Comparison of ENCODE assay signal across 9 mouse cellular contexts in genomic region chr6:86260322-86261050, GRCm38 (mm10).
DNase-seq lines count a peak whose midpoint lies in the region; ATAC-seq and TF ChIP-seq lines count a peak whose summit lies in the region.
"Had no signal": no experiment of that assay in that cellular context is flagged by ENCODE, and none has a peak within 500 bp of the region (broad histone marks: within the 10 kb centered on the region; RNA-seq: fewer than 3 reads in every experiment).

No protein-coding gene starts in this region.

- no peak for TF ChIP-seq EP300 in liver, postnatal 0 days (IDR thresholded peaks at IDR 0.05; ENCODE audit: low read depth)
- no peak for TF ChIP-seq EP300 in stomach, postnatal 0 days (optimal IDR thresholded peaks at IDR 0.05)

- no peak for DNase-seq in liver, postnatal 0 days
- DNase-seq in R1 (ENCODE audit: low read depth, low spot score), result peak; percentile 38
- DNase-seq in intestine, embryonic 14.5 days (ENCODE audit: low spot score), result no peak
- no peak for DNase-seq in stomach, postnatal 0 days (ENCODE audit: low spot score)
- no peak for DNase-seq in spleen, postnatal 4 days (ENCODE audit: low spot score in 2 of 2)
- DNase-seq in kidney, postnatal 14 days, result no peak
- DNase-seq: lung, postnatal 10 days; right cerebral cortex, postnatal 25 days had no signal

- no peaks in the 10 kb centered on the region for H3K4me1 ChIP-seq in liver, postnatal 0 days (ENCODE audit: insufficient read depth)
- no peaks in the 10 kb centered on the region for H3K4me1 ChIP-seq in liver, embryonic 12.5 days
- H3K4me1 ChIP-seq in intestine, embryonic 14.5 days (replicated peaks; ENCODE audit: control insufficient read depth, insufficient read depth, low read length), result no peaks in the 10 kb centered on the region
- H3K4me1 ChIP-seq in stomach, postnatal 0 days (replicated peaks; ENCODE audit: control insufficient read depth, insufficient read depth), result no peaks in the 10 kb centered on the region

- H3K27me3 ChIP-seq in liver, postnatal 0 days (ENCODE audit: insufficient read depth, low read length), result no peaks in the 10 kb centered on the region
- peaks cover 7% of the 10 kb centered on the region; the same call in 1 of the 2 replicates for H3K27me3 ChIP-seq in liver, embryonic 12.5 days (replicated peaks)
- H3K27me3 ChIP-seq in intestine, embryonic 14.5 days (replicated peaks; ENCODE audit: control insufficient read depth, insufficient read depth, low read length), result no peaks in the 10 kb centered on the region
- no peaks in the 10 kb centered on the region for H3K27me3 ChIP-seq in stomach, postnatal 0 days (ENCODE audit: control insufficient read depth, insufficient read depth, low read length)

- H3K4me2 ChIP-seq in liver, postnatal 0 days (ENCODE audit: low read depth, low read length), result no peak overlapping the region
- no peak overlapping the region for H3K4me2 ChIP-seq in liver, embryonic 12.5 days
- H3K4me2 ChIP-seq in intestine, embryonic 14.5 days (ENCODE audit: low read length), result no peak overlapping the region
- H3K4me2 ChIP-seq in stomach, postnatal 0 days (replicated peaks; ENCODE audit: low read depth), result no peak overlapping the region

- no peak overlapping the region for H3K4me3 ChIP-seq in liver, postnatal 0 days (ENCODE audit: low read depth, low read length)
- no peak overlapping the region for H3K4me3 ChIP-seq in liver, embryonic 12.5 days
- H3K4me3 ChIP-seq in intestine, embryonic 14.5 days (ENCODE audit: low read depth, low read length), result no peak overlapping the region
- H3K4me3 ChIP-seq in stomach, postnatal 0 days (ENCODE audit: low read depth, low read length), result no peak overlapping the region

- WGBS in liver, postnatal 0 days (ENCODE audit: insufficient replicate concordance), result 59% methylated on average over 7 of the region's 7 CpGs
- 65% methylated on average over 7 of the region's 7 CpGs for WGBS in liver, embryonic 12.5 days (ENCODE audit: insufficient replicate concordance)
- WGBS in intestine, embryonic 14.5 days, result 47% methylated on average over 7 of the region's 7 CpGs
- 52% methylated on average over 7 of the region's 7 CpGs for WGBS in stomach, postnatal 0 days

- no peaks in the 10 kb centered on the region for H3K9me3 ChIP-seq in liver, postnatal 0 days (ENCODE audit: low read length)
- H3K9me3 ChIP-seq in liver, embryonic 12.5 days (replicated peaks), result no peaks in the 10 kb centered on the region
- H3K9me3 ChIP-seq in intestine, embryonic 14.5 days (ENCODE audit: control insufficient read depth, low read length), result no peaks in the 10 kb centered on the region
- no peaks in the 10 kb centered on the region for H3K9me3 ChIP-seq in stomach, postnatal 0 days (ENCODE audit: control insufficient read depth, low read length)

- peak; percentile 45 for TF ChIP-seq CTCF in liver, postnatal 0 days (IDR thresholded peaks at IDR 0.05; ENCODE audit: low read depth)
- TF ChIP-seq CTCF in stomach, postnatal 0 days (IDR thresholded peaks at IDR 0.05; ENCODE audit: low read depth), result peak; percentile 47

- no peak overlapping the region for H3K27ac ChIP-seq in liver, postnatal 0 days (ENCODE audit: low read depth)
- no peak overlapping the region for H3K27ac ChIP-seq in liver, embryonic 12.5 days
- no peak overlapping the region for H3K27ac ChIP-seq in intestine, embryonic 14.5 days (ENCODE audit: low read depth)
- H3K27ac ChIP-seq in stomach, postnatal 0 days (replicated peaks), result no peak overlapping the region

- H3K9ac ChIP-seq in liver, postnatal 0 days (replicated peaks), result no peak overlapping the region
- H3K9ac ChIP-seq in liver, embryonic 12.5 days, result no peak overlapping the region
- H3K9ac ChIP-seq in intestine, embryonic 14.5 days (ENCODE audit: low read length), result no peak overlapping the region
- H3K9ac ChIP-seq in stomach, postnatal 0 days (ENCODE audit: low read length), result no peak overlapping the region

- ATAC-seq in liver, postnatal 0 days, result no peak
- ATAC-seq in liver, embryonic 12.5 days, result no peak
- ATAC-seq in intestine, embryonic 14.5 days (replicated peaks; ENCODE audit: low FRiP score, low TSS enrichment, low read depth), result 0 out of 2 replicates have a peak, but pooled peaks have one; percentile 53
- no peak for ATAC-seq in stomach, postnatal 0 days (ENCODE audit: low FRiP score, low TSS enrichment)

- no peaks in the 10 kb centered on the region for H3K36me3 ChIP-seq in liver, postnatal 0 days (replicated peaks; ENCODE audit: insufficient read depth, low read length)
- H3K36me3 ChIP-seq in liver, embryonic 12.5 days, result no peaks in the 10 kb centered on the region
- no peaks in the 10 kb centered on the region for H3K36me3 ChIP-seq in intestine, embryonic 14.5 days (ENCODE audit: control insufficient read depth, insufficient read depth, low read length)
- H3K36me3 ChIP-seq in stomach, postnatal 0 days (ENCODE audit: control insufficient read depth, insufficient read depth, low read length), result no peaks in the 10 kb centered on the region
